Mouse (Mus musculus) lung, embryonic 16.5 days (tissue): ENCODE results near the gene Kdelc2. TPM values are rescaled to one million over a fixed set of nuclear protein-coding genes. Genes with fewer than 3 reads are reported as not detected.
A peak's percentile ranks its signal among the peaks of the same experiment; 100 is the strongest.

Source experiments
- ATAC-seq: fragments of 200-750 bp; cut with Nextera tagmentation; 2 replicates; pipeline ENCODE4 v1.8.0; 2017; ENCODE audit warnings: low read depth, mild to moderate bottlenecking, moderate library complexity
- H3K27ac ChIP-seq: fragments of 300-500 bp; sonication (generic); 2 replicates; pipeline ENCODE4 v1.5.1; 2014; ENCODE audit warnings: mild to moderate bottlenecking, control low read depth, low read length
- H3K27me3 ChIP-seq: fragments of 300-500 bp; sonication (generic); 2 replicates; pipeline ENCODE4 v1.6.1; 2014; ENCODE audit warnings: low read depth, low read length, mixed read lengths; ENCODE audit not compliant: control insufficient read depth, insufficient read depth
- H3K36me3 ChIP-seq: fragments of 300-500 bp; sonication (generic); 2 replicates; pipeline ENCODE4 v1.6.1; 2014; ENCODE audit warnings: low read length; ENCODE audit not compliant: control insufficient read depth, insufficient read depth
- H3K4me1 ChIP-seq: fragments of 300-500 bp; sonication (generic); replicated peaks from 2 replicates; pipeline ENCODE4 v1.6.1; 2014; ENCODE audit warnings: low read length, mixed read lengths; ENCODE audit not compliant: control insufficient read depth, insufficient read depth
- H3K4me2 ChIP-seq: fragments of 300-500 bp; sonication (generic); 2 replicates; pipeline ENCODE4 v1.6.1; 2014; ENCODE audit warnings: low read depth, low read length, control low read depth
- H3K4me3 ChIP-seq: fragments of 300-500 bp; sonication (generic); 2 replicates; pipeline ENCODE4 v1.5.1; 2014; ENCODE audit warnings: mild to moderate bottlenecking, low read length, control low read depth
- H3K9ac ChIP-seq: fragments of 300-500 bp; sonication (generic); 2 replicates; pipeline ENCODE4 v1.6.1; 2014; ENCODE audit warnings: low read length, control low read depth
- H3K9me3 ChIP-seq: fragments of 300-500 bp; sonication (generic); 2 replicates; pipeline ENCODE4 v1.6.1; 2016; ENCODE audit warnings: low read length; ENCODE audit not compliant: control insufficient read depth
- WGBS: fragments of 180-500 bp; shearing (Covaris S2); extraction: QIAGEN DNeasy Blood & Tissue Kit; methylation state at CpG from one replicate; pipeline ENCODE4 v1.1.7; 2014; 5-methylcytosine and 5-hydroxymethylcytosine counted together
- polyA plus RNA-seq: library from polyadenylated mRNA; unstranded; fragments of >200 nt; fragmentation: Nextera tagmentation; extraction: Ambion mirVana; gene quantifications from 2 replicates; pipeline ENCODE4 v1.2.1, GENCODE M21; 2015

The Kdelc2 gene
- polyA plus RNA-seq, 1 experiment from 2014 or later = 51.6 TPM

DNA sequence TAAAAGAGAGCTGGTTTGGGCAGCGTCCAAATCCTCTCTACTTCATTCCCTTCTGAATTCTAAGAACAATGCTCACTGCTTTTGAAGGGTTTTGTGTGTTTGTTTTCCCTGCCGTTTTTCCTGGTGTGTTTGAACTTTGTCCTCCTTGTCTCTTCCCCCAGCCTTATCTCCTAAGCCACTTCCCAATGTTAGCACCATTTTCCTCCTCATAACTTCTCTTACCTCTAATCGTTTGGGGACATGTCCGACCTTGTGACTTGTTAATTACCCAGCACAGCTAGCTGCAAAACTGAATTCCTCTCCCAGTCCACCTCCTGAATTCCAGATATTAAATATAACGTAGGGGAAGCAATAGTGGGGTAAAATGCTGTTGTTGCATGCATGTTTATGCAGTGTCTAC, 6.2 kb upstream of the Kdelc2 start:
- Histone ChIP-seq H3K4me3 (no peak overlapping the region), H3K27ac (no peak overlapping the region), H3K9ac (no peak overlapping the region), H3K36me3 (no peaks in the 10 kb centered on the region), H3K9me3 (no peaks in the 10 kb centered on the region), H3K27me3 (no peaks in the 10 kb centered on the region), H3K4me1 (0 out of 2 replicates have a peak, but pooled peaks cover 2% of the 10 kb centered on the region), H3K4me2 (no peak overlapping the region)
- ATAC-seq = no peak
- WGBS = 27% methylated on average over 5 of the region's 5 CpGs

DNA sequence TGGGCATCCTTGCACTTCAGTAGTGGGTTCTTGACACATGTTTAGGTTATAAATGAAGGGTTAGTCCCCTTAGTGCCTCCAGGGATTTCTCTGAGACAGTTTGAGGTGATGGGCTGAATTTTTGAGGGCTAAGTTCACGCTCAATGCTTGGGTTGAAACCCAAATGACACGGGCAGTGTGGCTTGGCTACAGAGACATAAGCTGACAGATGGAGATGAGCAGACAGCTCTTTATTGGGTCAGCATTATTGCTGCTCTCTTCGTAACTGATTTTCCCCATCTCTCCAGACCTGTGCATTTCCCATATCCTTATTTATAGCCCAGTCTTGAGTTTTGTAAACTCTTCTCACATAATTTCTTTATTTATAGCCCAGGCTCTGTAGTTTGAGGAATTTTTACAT, 5.7 kb upstream of the Kdelc2 start:
- H3K27ac ChIP-seq = no peak overlapping the region
- ATAC-seq = no peak
- no peak overlapping the region for H3K9ac ChIP-seq
- peaks cover 5% of the 10 kb centered on the region; the same call in 1 of the 2 replicates for H3K4me1 ChIP-seq
- 65% methylated on average over 3 of the region's 3 CpGs for WGBS
- no peak overlapping the region for H3K4me3 ChIP-seq
- no peaks in the 10 kb centered on the region for H3K36me3 ChIP-seq
- H3K9me3 ChIP-seq = no peaks in the 10 kb centered on the region
- no peak overlapping the region for H3K4me2 ChIP-seq
- H3K27me3 ChIP-seq = no peaks in the 10 kb centered on the region

GRCm38 (mm10) chr9:53380595-53380994, 3.2 kb upstream of the Kdelc2 start:
- 63% methylated on average over 2 of the region's 2 CpGs for WGBS
- ATAC-seq = no peak
- H3K4me2 ChIP-seq = no peak overlapping the region

DNA sequence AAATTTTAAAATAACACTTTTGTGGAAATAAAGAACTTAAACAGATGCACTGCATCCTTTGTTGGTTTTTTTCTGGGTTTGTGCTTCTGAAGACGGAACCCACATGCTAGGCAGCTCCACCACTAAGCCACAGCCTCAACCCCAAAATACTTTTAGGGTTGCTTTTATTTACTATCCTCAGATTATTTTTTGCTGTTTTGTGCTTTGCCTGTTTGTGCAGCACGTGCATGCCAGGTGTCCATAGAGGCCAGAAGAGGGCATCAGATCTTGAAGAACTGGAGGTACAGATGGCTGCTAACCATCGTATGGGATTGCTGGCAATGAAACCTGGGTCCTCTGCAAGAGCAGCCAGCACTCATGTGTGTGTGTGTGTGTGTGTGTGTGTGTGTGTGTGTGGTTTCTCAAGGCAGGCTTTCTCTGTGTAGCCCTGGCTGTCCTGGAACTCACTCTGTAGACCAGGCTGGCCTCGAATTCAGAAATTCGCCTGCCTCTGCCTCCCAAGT, 2.7 kb upstream of the Kdelc2 start:
- no peak overlapping the region for H3K9ac ChIP-seq
- no peak for ATAC-seq
- H3K36me3 ChIP-seq = no peaks in the 10 kb centered on the region
- no peak overlapping the region for H3K4me3 ChIP-seq
- H3K4me1 ChIP-seq = peaks cover 13% of the 10 kb centered on the region
- H3K9me3 ChIP-seq = no peaks in the 10 kb centered on the region
- H3K27me3 ChIP-seq = no peaks in the 10 kb centered on the region
- no peak overlapping the region for H3K27ac ChIP-seq
- H3K4me2 ChIP-seq = no peak overlapping the region
- WGBS = 80% methylated on average over 5 of the region's 5 CpGs

More at GRCm38 (mm10) chr9:53380595-53380994, 3.2 kb upstream of the Kdelc2 start:
- Histone ChIP-seq H3K9ac (no peak overlapping the region), H3K27ac (no peak overlapping the region), H3K9me3 (no peaks in the 10 kb centered on the region), H3K27me3 (no peaks in the 10 kb centered on the region), H3K4me1 (peaks cover 10% of the 10 kb centered on the region), H3K4me3 (no peak overlapping the region), H3K36me3 (no peaks in the 10 kb centered on the region)

DNA sequence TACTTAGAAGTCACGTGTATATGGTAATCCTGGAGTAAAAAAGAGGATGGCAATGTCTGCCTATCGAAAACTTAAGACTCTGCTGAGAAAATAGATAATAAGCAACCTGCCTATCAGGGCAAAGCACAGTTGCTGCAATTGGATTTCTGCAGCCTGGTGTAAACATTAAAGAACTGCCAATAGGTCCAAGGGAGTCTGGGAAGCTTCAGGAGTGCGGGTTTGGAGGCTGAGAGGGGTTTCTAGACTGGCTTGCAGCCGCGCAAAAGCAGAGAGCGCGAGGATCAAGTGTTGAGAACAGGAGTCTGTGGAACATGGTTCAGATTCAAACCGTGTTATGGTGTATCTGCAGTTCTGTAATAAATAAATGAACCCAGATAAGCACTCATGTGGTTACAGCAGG, 1.0 kb downstream of the Kdelc2 start:
- WGBS = 8% methylated on average over 8 of the region's 8 CpGs
- peaks cover 4% of the 10 kb centered on the region; the same call in 1 of the 2 replicates for H3K36me3 ChIP-seq
- peak overlapping the region; percentile 99 for H3K27ac ChIP-seq
- no peaks in the 10 kb centered on the region for H3K9me3 ChIP-seq
- H3K27me3 ChIP-seq = no peaks in the 10 kb centered on the region
- ATAC-seq = peak; percentile 18
- peak overlapping the region; percentile 90 for H3K9ac ChIP-seq
- peak overlapping the region; percentile 70 for H3K4me3 ChIP-seq
- peaks cover 11% of the 10 kb centered on the region for H3K4me1 ChIP-seq
- H3K4me2 ChIP-seq = peak overlapping the region; percentile 63

GRCm38 (mm10) chr9:53387431-53387830, 3.6 kb downstream of the Kdelc2 start:
- Histone ChIP-seq H3K4me3 (no peak overlapping the region), H3K9ac (no peak overlapping the region), H3K27ac (no peak overlapping the region), H3K4me2 (no peak overlapping the region), H3K36me3 (peaks cover 13% of the 10 kb centered on the region; the same call in 1 of the 2 replicates), H3K27me3 (no peaks in the 10 kb centered on the region), H3K4me1 (peaks cover 11% of the 10 kb centered on the region), H3K9me3 (no peaks in the 10 kb centered on the region)
- ATAC-seq = no peak
- WGBS = 55% methylated on average over 2 of the region's 2 CpGs

- no peak for ATAC-seq
- Histone ChIP-seq H3K27ac (no peak overlapping the region), H3K4me2 (no peak overlapping the region), H3K9me3 (no peaks in the 10 kb centered on the region), H3K4me3 (no peak overlapping the region), H3K4me1 (peaks cover 6% of the 10 kb centered on the region), H3K27me3 (no peaks in the 10 kb centered on the region), H3K36me3 (peaks cover 20% of the 10 kb centered on the region), H3K9ac (no peak overlapping the region)
- 80% methylated on average over 3 of the region's 3 CpGs for WGBS
Measured at GRCm38 (mm10) chr9:53389109-53389508, 5.3 kb downstream of the Kdelc2 start.

- Histone ChIP-seq H3K27me3 (no peaks in the 10 kb centered on the region), H3K36me3 (peaks cover 22% of the 10 kb centered on the region), H3K4me3 (no peak overlapping the region), H3K9me3 (no peaks in the 10 kb centered on the region), H3K9ac (no peak overlapping the region), H3K4me1 (peaks cover 6% of the 10 kb centered on the region), H3K4me2 (no peak overlapping the region), H3K27ac (no peak overlapping the region)
- 63% methylated on average over 7 of the region's 7 CpGs for WGBS
- ATAC-seq = no peak
Measured at GRCm38 (mm10) chr9:53390136-53390535, 6.3 kb downstream of the Kdelc2 start.

GRCm38 (mm10) chr9:53397685-53398387, 14.0 kb downstream of the Kdelc2 start:
- no peaks in the 10 kb centered on the region for H3K27me3 ChIP-seq
- no peak overlapping the region for H3K9ac ChIP-seq
- H3K36me3 ChIP-seq = peaks cover 15% of the 10 kb centered on the region
- no peaks in the 10 kb centered on the region for H3K9me3 ChIP-seq
- H3K4me2 ChIP-seq = no peak overlapping the region
- no peak overlapping the region for H3K4me3 ChIP-seq
- WGBS = 76% methylated on average over 13 of the region's 13 CpGs
- peak; percentile 10; the same call in 1 of the 2 replicates for ATAC-seq
- no peak overlapping the region for H3K27ac ChIP-seq
- peaks cover 3% of the 10 kb centered on the region; the same call in 1 of the 2 replicates for H3K4me1 ChIP-seq
